Mouse (Mus musculus) myocyte (in vitro differentiated cells): ENCODE results near the gene 2310022A10Rik. TPM values are rescaled to one million over a fixed set of nuclear protein-coding genes. Genes with fewer than 3 reads are reported as not detected.

ENCODE experiments used
- H3K27me3 ChIP-seq: one replicate; pipeline ENCODE4 v1.6.1; 2011; ENCODE audit not compliant: control insufficient read depth, insufficient read depth, insufficient read length
- H3K36me3 ChIP-seq: one replicate; pipeline ENCODE4 v1.6.1; 2011; ENCODE audit not compliant: control insufficient read depth, insufficient read depth
- H3K4me2 ChIP-seq: one replicate; pipeline ENCODE4 v1.6.1; 2011; ENCODE audit warnings: low read depth, control low read depth
- H3K4me3 ChIP-seq: one replicate; pipeline ENCODE4 v1.5.1; 2011; ENCODE audit warnings: mild to moderate bottlenecking, control low read depth, moderate library complexity
- H3K79me2 ChIP-seq: one replicate; pipeline ENCODE4 v1.6.1; 2011; ENCODE audit not compliant: control insufficient read depth, insufficient read depth
- H3ac ChIP-seq: one replicate; pipeline ENCODE4 v1.6.1; 2011; ENCODE audit not compliant: control insufficient read depth, insufficient read length
- CEBPB ChIP-seq: IDR thresholded peaks from 2 replicates; pipeline ENCODE4 v1.6.1; 2011; ENCODE audit warnings: mild to moderate bottlenecking, moderate library complexity; ENCODE audit not compliant: poor library complexity, insufficient read depth, severe bottlenecking
- E2F4 ChIP-seq: IDR thresholded peaks from one replicate; pipeline ENCODE4 v1.6.1; 2011; ENCODE audit warnings: mild to moderate bottlenecking, control low read depth, moderate library complexity; ENCODE audit not compliant: insufficient read depth
- MAX ChIP-seq: IDR thresholded peaks from one replicate; pipeline ENCODE4 v1.6.1; 2011; ENCODE audit warnings: low read depth, mild to moderate bottlenecking, control low read depth
- MYOD1 ChIP-seq, 3 experiments: IDR thresholded peaks; one replicate each; pipeline ENCODE4 v1.6.1; 2011; ENCODE audit warnings: control low read depth in 2 of 3, low read depth in 2 of 3, mild to moderate bottlenecking in 2 of 3, moderate library complexity in 1 of 3; ENCODE audit not compliant: insufficient read length in 2 of 3, control insufficient read depth in 1 of 3
- MYOG ChIP-seq, 3 experiments: IDR thresholded peaks; one replicate each; pipeline ENCODE4 v1.6.1; 2011; ENCODE audit warnings: control low read depth in 2 of 3, low read depth in 2 of 3, mild to moderate bottlenecking in 2 of 3; ENCODE audit not compliant: insufficient read length in 2 of 3, control insufficient read depth in 1 of 3, insufficient read depth in 1 of 3
- POLR2A ChIP-seq: IDR thresholded peaks from one replicate; pipeline ENCODE4 v1.6.1; 2011; ENCODE audit warnings: low read depth, mild to moderate bottlenecking, control low read depth, moderate library complexity; ENCODE audit not compliant: insufficient read length
- POLR2AphosphoS2 ChIP-seq: IDR thresholded peaks from one replicate; pipeline ENCODE4 v1.6.1; 2011; ENCODE audit warnings: low read depth, control low read depth; ENCODE audit not compliant: insufficient read length
- REST ChIP-seq: IDR thresholded peaks from one replicate; pipeline ENCODE4 v1.6.1; 2011; ENCODE audit warnings: mild to moderate bottlenecking, control low read depth, moderate library complexity; ENCODE audit not compliant: insufficient read depth, insufficient read length
- SRF ChIP-seq: IDR thresholded peaks from one replicate; pipeline ENCODE4 v1.6.1; 2011; ENCODE audit warnings: low read depth; ENCODE audit not compliant: control insufficient read depth, insufficient read length
- TCF12 ChIP-seq: IDR thresholded peaks from one replicate; pipeline ENCODE4 v1.6.1; 2011; ENCODE audit warnings: mild to moderate bottlenecking, control low read depth; ENCODE audit not compliant: poor library complexity, insufficient read depth, severe bottlenecking
- TCF3 ChIP-seq: IDR thresholded peaks from one replicate; pipeline ENCODE4 v1.6.1; 2011; ENCODE audit warnings: low read depth, control low read depth; ENCODE audit not compliant: insufficient read length
- USF1 ChIP-seq: IDR thresholded peaks from one replicate; pipeline ENCODE4 v1.6.1; 2011; ENCODE audit warnings: low read depth, mild to moderate bottlenecking, control low read depth, moderate library complexity
- polyA plus RNA-seq: library from polyadenylated mRNA; unstranded; fragments of >200 nt; fragmentation: generic; extraction: Trizol; gene quantifications from one replicate; pipeline ENCODE4 v1.2.1, GENCODE M21; 2012; ENCODE audit warnings: missing spikeins

Gene 2310022A10Rik
- polyA plus RNA-seq, 1 experiment = 35.5 TPM

- H3K4me3 ChIP-seq = no peak overlapping the region
- H3ac ChIP-seq = no peak overlapping the region
- no peaks in the 10 kb centered on the region for H3K36me3 ChIP-seq
- peaks cover 94% of the 10 kb centered on the region for H3K79me2 ChIP-seq
- TF ChIP-seq SRF (no peak), TCF3 (no peak), REST (no peak), MYOD1 (IDR thresholded peaks at IDR 0.05; ENCODE audit: control insufficient read depth in 1 of 3, insufficient read length in 2 of 3, low read depth in 2 of 3) (no peak)
- H3K4me2 ChIP-seq = peak overlapping the region; percentile 69
- H3K27me3 ChIP-seq = no peaks in the 10 kb centered on the region
Measured at GRCm38 (mm10) chr7:27598053-27598452, 45.0 kb downstream of the 2310022A10Rik start.

- H3K4me2 ChIP-seq = peak overlapping the region; percentile 31
- H3K36me3 ChIP-seq = no peaks in the 10 kb centered on the region
- H3K27me3 ChIP-seq = no peaks in the 10 kb centered on the region
- H3ac ChIP-seq = no peak overlapping the region
- no peak overlapping the region for H3K4me3 ChIP-seq
- H3K79me2 ChIP-seq = peaks cover 91% of the 10 kb centered on the region
- peak in 2 of 3 experiments; percentile 96 for TF ChIP-seq MYOD1 (IDR thresholded peaks at IDR 0.05; ENCODE audit: control insufficient read depth in 1 of 3, insufficient read length in 2 of 3, low read depth in 2 of 3)
- TF ChIP-seq E2F4 = no peak
- TF ChIP-seq TCF12 = peak; percentile 72
- TF ChIP-seq TCF3 = peak; percentile 92
- TF ChIP-seq MYOG (IDR thresholded peaks at IDR 0.05; ENCODE audit: control insufficient read depth in 1 of 3, insufficient read depth in 1 of 3, insufficient read length in 2 of 3, low read depth in 2 of 3) = peak; percentile 92 to 100 (median 98)
- no peak for TF ChIP-seq USF1
Measured at GRCm38 (mm10) chr7:27601628-27602027, 48.6 kb downstream of the 2310022A10Rik start.

GRCm38 (mm10) chr7:27602161-27602560, 49.1 kb downstream of the 2310022A10Rik start:
- H3K79me2 ChIP-seq = peaks cover 90% of the 10 kb centered on the region
- H3K36me3 ChIP-seq = no peaks in the 10 kb centered on the region
- H3K4me3 ChIP-seq = no peak overlapping the region
- H3K4me2 ChIP-seq = peak overlapping the region; percentile 31
- TF ChIP-seq CEBPB (no peak), REST (no peak), POLR2AphosphoS2 (no peak), MYOG (IDR thresholded peaks at IDR 0.05; ENCODE audit: control insufficient read depth in 1 of 3, insufficient read depth in 1 of 3, insufficient read length in 2 of 3, low read depth in 2 of 3) (no peak), MYOD1 (IDR thresholded peaks at IDR 0.05; ENCODE audit: control insufficient read depth in 1 of 3, insufficient read length in 2 of 3, low read depth in 2 of 3) (no peak), TCF3 (no peak), SRF (no peak), MAX (no peak), USF1 (no peak), E2F4 (no peak), TCF12 (no peak), POLR2A (no peak)
- no peaks in the 10 kb centered on the region for H3K27me3 ChIP-seq
- no peak overlapping the region for H3ac ChIP-seq

- H3K36me3 ChIP-seq = no peaks in the 10 kb centered on the region
- H3K27me3 ChIP-seq = no peaks in the 10 kb centered on the region
- H3K79me2 ChIP-seq = peaks cover 84% of the 10 kb centered on the region
- peak overlapping the region; percentile 40 for H3K4me2 ChIP-seq
- H3K4me3 ChIP-seq = no peak overlapping the region
- H3ac ChIP-seq = no peak overlapping the region
- TF ChIP-seq MAX (no peak), E2F4 (no peak), MYOD1 (IDR thresholded peaks at IDR 0.05; ENCODE audit: control insufficient read depth in 1 of 3, insufficient read length in 2 of 3, low read depth in 2 of 3) (peak; percentile 27 to 89 (median 75)), POLR2A (no peak), MYOG (IDR thresholded peaks at IDR 0.05; ENCODE audit: control insufficient read depth in 1 of 3, insufficient read depth in 1 of 3, insufficient read length in 2 of 3, low read depth in 2 of 3) (peak; percentile 37 to 92 (median 86)), POLR2AphosphoS2 (no peak), TCF12 (peak; percentile 62), REST (no peak), USF1 (no peak), TCF3 (no peak), CEBPB (peak; percentile 45; the same call in 1 of the 2 replicates), SRF (no peak)
Measured at GRCm38 (mm10) chr7:27602835-27603234, 49.8 kb downstream of the 2310022A10Rik start.

GRCm38 (mm10) chr7:27604661-27605348, 51.8 kb downstream of the 2310022A10Rik start:
- Histone ChIP-seq H3K36me3 (peaks cover 5% of the 10 kb centered on the region), H3ac (no peak overlapping the region), H3K79me2 (peaks cover 71% of the 10 kb centered on the region), H3K27me3 (no peaks in the 10 kb centered on the region), H3K4me2 (peak overlapping the region; percentile 86), H3K4me3 (peak overlapping the region; percentile 9)
- TF ChIP-seq MYOD1 (IDR thresholded peaks at IDR 0.05; ENCODE audit: control insufficient read depth in 1 of 3, insufficient read length in 2 of 3, low read depth in 2 of 3) (peak in 2 of 3 experiments; percentile 64 to 69), E2F4 (no peak), POLR2AphosphoS2 (no peak), MYOG (IDR thresholded peaks at IDR 0.05; ENCODE audit: control insufficient read depth in 1 of 3, insufficient read depth in 1 of 3, insufficient read length in 2 of 3, low read depth in 2 of 3) (peak in 2 of 3 experiments; percentile 17 to 70), CEBPB (no peak)
